7 mouse cellular contexts compared by ENCODE assay signal in genomic region chr19:5072389-5073019, GRCm38 (mm10). TPM values are rescaled to one million over a fixed set of nuclear protein-coding genes. Genes with fewer than 3 reads are reported as not detected.
DNase-seq lines count a peak whose midpoint lies in the region; ATAC-seq and TF ChIP-seq lines count a peak whose summit lies in the region.

No protein-coding gene starts in this region.

- TF ChIP-seq CTCF in E14TG2a.4 (conservative IDR thresholded peaks at IDR 0.05; ENCODE audit: low read length): no peak

- H3K36me3 ChIP-seq in E14TG2a.4 (ENCODE audit: insufficient read depth, low read length): no peaks in the 10 kb centered on the region
- H3K36me3 ChIP-seq in forebrain, embryonic 15.5 days: no peaks in the 10 kb centered on the region
- H3K36me3 ChIP-seq in limb, embryonic 12.5 days: no peaks in the 10 kb centered on the region
- H3K36me3 ChIP-seq in neural tube, embryonic 11.5 days (ENCODE audit: control insufficient read depth, insufficient read depth, low read length): no peaks in the 10 kb centered on the region

- peaks cover 38% of the 10 kb centered on the region for H3K27me3 ChIP-seq in E14TG2a.4 (ENCODE audit: insufficient read depth, low read length)
- no peaks in the 10 kb centered on the region; the same call in 1 of the 2 replicates for H3K27me3 ChIP-seq in forebrain, embryonic 15.5 days
- H3K27me3 ChIP-seq in limb, embryonic 12.5 days: peaks cover 17% of the 10 kb centered on the region
- H3K27me3 ChIP-seq in neural tube, embryonic 11.5 days (ENCODE audit: control insufficient read depth, insufficient read depth, low read length): peaks cover 28% of the 10 kb centered on the region

- H3K9me3 ChIP-seq in E14TG2a.4 (ENCODE audit: low read length): no peaks in the 10 kb centered on the region; the same call in 1 of the 2 replicates
- no peaks in the 10 kb centered on the region for H3K9me3 ChIP-seq in forebrain, embryonic 15.5 days
- no peaks in the 10 kb centered on the region for H3K9me3 ChIP-seq in limb, embryonic 12.5 days
- no peaks in the 10 kb centered on the region for H3K9me3 ChIP-seq in neural tube, embryonic 11.5 days (ENCODE audit: control insufficient read depth, low read length)

- peak overlapping the region; percentile 82 for H3K4me3 ChIP-seq in E14TG2a.4 (replicated peaks; ENCODE audit: low read length)
- H3K4me3 ChIP-seq in forebrain, embryonic 15.5 days: peak overlapping the region; percentile 45
- H3K4me3 ChIP-seq in limb, embryonic 12.5 days (replicated peaks): peak overlapping the region; percentile 69
- peak overlapping the region; percentile 31 for H3K4me3 ChIP-seq in neural tube, embryonic 11.5 days (ENCODE audit: low read depth, low read length)

- peak overlapping the region; percentile 60; the same call in 1 of the 2 replicates for H3K27ac ChIP-seq in forebrain, embryonic 15.5 days (replicated peaks)
- peak overlapping the region; percentile 99 for H3K27ac ChIP-seq in limb, embryonic 12.5 days
- H3K27ac ChIP-seq in neural tube, embryonic 11.5 days (ENCODE audit: low read depth, low read length): 0 out of 2 replicates have a peak overlapping the region, but pooled peaks have one; percentile 17

- peak overlapping the region; percentile 66 for H3K4me2 ChIP-seq in forebrain, embryonic 15.5 days (replicated peaks)
- peak overlapping the region; percentile 99 for H3K4me2 ChIP-seq in limb, embryonic 12.5 days
- H3K4me2 ChIP-seq in neural tube, embryonic 11.5 days (ENCODE audit: low read depth): peak overlapping the region; percentile 53

- DNase-seq in MEL-GATA-1-ER (ENCODE audit: extremely low read depth, low read depth): peak; percentile 45
- peak; percentile 66 for DNase-seq in neural tube, embryonic 11.5 days (ENCODE audit: low spot score)
- no peak for DNase-seq in urinary bladder, postnatal 36 days (ENCODE audit: low spot score in 2 of 2)

- H3K4me1 ChIP-seq in E14TG2a.4 (replicated peaks; ENCODE audit: low read depth, low read length): peaks cover 59% of the 10 kb centered on the region
- H3K4me1 ChIP-seq in forebrain, embryonic 15.5 days: peaks cover 36% of the 10 kb centered on the region
- H3K4me1 ChIP-seq in limb, embryonic 12.5 days (replicated peaks): peaks cover 43% of the 10 kb centered on the region
- H3K4me1 ChIP-seq in neural tube, embryonic 11.5 days (ENCODE audit: control insufficient read depth, insufficient read depth, low read length): peaks cover 27% of the 10 kb centered on the region

- WGBS in forebrain, embryonic 15.5 days: 2% methylated on average over 20 of the region's 20 CpGs
- under 1% methylated on average over 20 of the region's 20 CpGs for WGBS in limb, embryonic 12.5 days
- 2% methylated on average over 20 of the region's 20 CpGs for WGBS in neural tube, embryonic 11.5 days

- H3K9ac ChIP-seq in forebrain, embryonic 15.5 days (replicated peaks): peak overlapping the region; percentile 49
- H3K9ac ChIP-seq in limb, embryonic 12.5 days (replicated peaks): peak overlapping the region; percentile 27; the same call in 1 of the 2 replicates
- H3K9ac ChIP-seq in neural tube, embryonic 11.5 days (ENCODE audit: low read length): no peak overlapping the region

- peak; percentile 13; the same call in 1 of the 2 replicates for ATAC-seq in forebrain, embryonic 15.5 days (replicated peaks)
- ATAC-seq in limb, embryonic 12.5 days (ENCODE audit: insufficient number of reproducible peaks, insufficient read depth, low FRiP score, low TSS enrichment, low read depth): peak; percentile 7; the same call in 1 of the 2 replicates
- ATAC-seq in neural tube, embryonic 11.5 days (ENCODE audit: insufficient read depth, low FRiP score, low TSS enrichment): peak; percentile 20; the same call in 1 of the 2 replicates
- ATAC-seq in activated CD4-positive, CD25-positive, alpha-beta regulatory T cell, adult 4 months: no peak

RNA-seq across cellular contexts. Expression of gene Cd248, which starts 4.6 kb away (rescaled TPM):
- 10.3 and 11.1 TPM in 2 replicates for polyA plus RNA-seq in forebrain, embryonic 15.5 days (2015; fragmentation: Nextera tagmentation; extraction: Ambion mirVana)
- 30.6 and 38.1 TPM in 2 replicates for polyA plus RNA-seq in limb, embryonic 12.5 days (2016; fragmentation: Nextera tagmentation; extraction: Ambion mirVana)
- 30.1 and 34.7 TPM in 2 replicates for polyA plus RNA-seq in neural tube, embryonic 11.5 days (2014; fragmentation: Nextera tagmentation; extraction: Ambion mirVana)
- polyA plus RNA-seq in activated CD4-positive, CD25-positive, alpha-beta regulatory T cell, adult 4 months (2017; shearing (Covaris generic)): not detected

RNA-seq across cellular contexts. Expression of gene Tmem151a, which starts 12.8 kb away (rescaled TPM):
- 7.9 and 8.3 TPM in 2 replicates for polyA plus RNA-seq in forebrain, embryonic 15.5 days (2015; fragmentation: Nextera tagmentation; extraction: Ambion mirVana)
- polyA plus RNA-seq in limb, embryonic 12.5 days (2016; fragmentation: Nextera tagmentation; extraction: Ambion mirVana): 2.3 and 2.8 TPM in 2 replicates
- 1.8 and 2.0 TPM in 2 replicates for polyA plus RNA-seq in neural tube, embryonic 11.5 days (2014; fragmentation: Nextera tagmentation; extraction: Ambion mirVana)
- polyA plus RNA-seq in activated CD4-positive, CD25-positive, alpha-beta regulatory T cell, adult 4 months (2017; shearing (Covaris generic)): not detected

RNA-seq across cellular contexts. Expression of gene Yif1a, which starts 15.8 kb away (rescaled TPM):
- polyA plus RNA-seq in forebrain, embryonic 15.5 days (2015; fragmentation: Nextera tagmentation; extraction: Ambion mirVana): 53.0 and 54.3 TPM in 2 replicates
- 60.7 and 69.4 TPM in 2 replicates for polyA plus RNA-seq in limb, embryonic 12.5 days (2016; fragmentation: Nextera tagmentation; extraction: Ambion mirVana)
- polyA plus RNA-seq in neural tube, embryonic 11.5 days (2014; fragmentation: Nextera tagmentation; extraction: Ambion mirVana): 80.4 and 88.0 TPM in 2 replicates
- 10 to 100 TPM; 49.2 to 51.1 TPM for polyA plus RNA-seq in activated CD4-positive, CD25-positive, alpha-beta regulatory T cell, adult 4 months (2017; shearing (Covaris generic))

RNA-seq across cellular contexts. Expression of gene Rin1, which starts 22.2 kb away (rescaled TPM):
- 0.97 and 2.0 TPM in 2 replicates for polyA plus RNA-seq in forebrain, embryonic 15.5 days (2015; fragmentation: Nextera tagmentation; extraction: Ambion mirVana)
- polyA plus RNA-seq in limb, embryonic 12.5 days (2016; fragmentation: Nextera tagmentation; extraction: Ambion mirVana): 2.4 and 2.5 TPM in 2 replicates
- 1.1 and 2.3 TPM in 2 replicates for polyA plus RNA-seq in neural tube, embryonic 11.5 days (2014; fragmentation: Nextera tagmentation; extraction: Ambion mirVana)
- polyA plus RNA-seq in activated CD4-positive, CD25-positive, alpha-beta regulatory T cell, adult 4 months (2017; shearing (Covaris generic)): under 1 TPM in 1 of 2 experiments, not detected in 1; 0.13 TPM

RNA-seq across cellular contexts. Expression of gene Cnih2, which starts 25.8 kb away (rescaled TPM):
- polyA plus RNA-seq in forebrain, embryonic 15.5 days (2015; fragmentation: Nextera tagmentation; extraction: Ambion mirVana): 324 and 348 TPM in 2 replicates
- 43.0 and 46.3 TPM in 2 replicates for polyA plus RNA-seq in limb, embryonic 12.5 days (2016; fragmentation: Nextera tagmentation; extraction: Ambion mirVana)
- 110 and 127 TPM in 2 replicates for polyA plus RNA-seq in neural tube, embryonic 11.5 days (2014; fragmentation: Nextera tagmentation; extraction: Ambion mirVana)
- not detected for polyA plus RNA-seq in activated CD4-positive, CD25-positive, alpha-beta regulatory T cell, adult 4 months (2017; shearing (Covaris generic))

Comparison
In these comparisons a context has a peak if more than half of its experiments do, and no peak if none do; other contexts are left out.
1. H3K4me3 ChIP-seq: peak in every context shown above with its lines; median percentile 82 in E14TG2a.4; 69 in limb, embryonic 12.5 days; 45 in forebrain, embryonic 15.5 days; 31 in neural tube, embryonic 11.5 days.
2. DNase-seq: peak in MEL-GATA-1-ER (single experiment) and neural tube, embryonic 11.5 days (single experiment); none in urinary bladder, postnatal 36 days (0 of 2).
3. H3K27ac ChIP-seq: peak in every context shown above with its lines; median percentile 99 in limb, embryonic 12.5 days; 60 in forebrain, embryonic 15.5 days; 17 in neural tube, embryonic 11.5 days.
4. RNA of gene Cd248, which starts 4.6 kb away (polyA plus RNA-seq): 30.6 to 38.1 TPM in limb, embryonic 12.5 days, 30.1 to 34.7 TPM in neural tube, embryonic 11.5 days and 10.3 to 11.1 TPM in forebrain, embryonic 15.5 days; not detected in activated CD4-positive, CD25-positive, alpha-beta regulatory T cell, adult 4 months; every median in the first group is over 10 times any median in the second.
5. Peak in every context shown above with its lines, with median percentiles within 50 percentile points of each other: H3K4me2 ChIP-seq.